Mouse (Mus musculus) cerebellum, adult 11-12 months (tissue): Measurements from ENCODE around the gene Mvb12a.

Source experiments
- DNase-seq: peaks from one replicate; pipeline ENCODE4 v3.0.0; 2022

Gene Mvb12a

DNA sequence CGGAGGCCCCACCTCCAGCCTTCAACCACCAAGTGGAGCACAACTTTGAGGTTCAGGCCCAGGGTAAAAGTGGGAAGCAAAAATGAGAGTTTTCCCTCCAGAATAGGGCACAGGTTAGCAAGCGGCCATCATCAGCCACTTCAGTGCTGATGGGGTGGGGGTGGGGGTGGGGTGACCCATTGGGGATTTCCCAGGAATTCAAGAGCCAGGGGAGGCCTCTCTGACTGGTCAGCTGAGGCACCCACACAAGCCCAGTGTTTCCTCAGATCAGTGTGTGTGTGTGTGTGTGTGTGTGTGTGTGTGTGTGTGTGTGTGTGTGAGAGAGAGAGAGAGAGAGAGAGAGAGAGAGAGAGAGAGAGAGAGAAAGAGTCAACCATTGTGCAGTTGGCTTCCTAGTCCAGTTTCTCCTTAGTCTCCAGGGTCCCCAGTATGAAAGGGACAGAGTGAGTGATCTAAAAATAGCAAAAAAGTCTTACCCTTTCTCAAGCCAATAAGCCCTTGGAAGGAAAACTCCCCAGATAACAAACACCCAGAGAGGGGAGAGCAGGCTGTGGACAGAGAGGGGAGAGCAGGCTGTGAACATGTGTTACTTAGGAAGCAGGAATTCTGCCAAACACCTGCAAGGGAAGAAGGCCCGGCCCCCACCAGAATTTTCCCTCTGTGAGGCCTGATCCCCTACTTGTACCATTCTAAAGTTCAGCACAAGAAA is 15.4 kb upstream of the Mvb12a start:
- DNase-seq, result no peak

DNA sequence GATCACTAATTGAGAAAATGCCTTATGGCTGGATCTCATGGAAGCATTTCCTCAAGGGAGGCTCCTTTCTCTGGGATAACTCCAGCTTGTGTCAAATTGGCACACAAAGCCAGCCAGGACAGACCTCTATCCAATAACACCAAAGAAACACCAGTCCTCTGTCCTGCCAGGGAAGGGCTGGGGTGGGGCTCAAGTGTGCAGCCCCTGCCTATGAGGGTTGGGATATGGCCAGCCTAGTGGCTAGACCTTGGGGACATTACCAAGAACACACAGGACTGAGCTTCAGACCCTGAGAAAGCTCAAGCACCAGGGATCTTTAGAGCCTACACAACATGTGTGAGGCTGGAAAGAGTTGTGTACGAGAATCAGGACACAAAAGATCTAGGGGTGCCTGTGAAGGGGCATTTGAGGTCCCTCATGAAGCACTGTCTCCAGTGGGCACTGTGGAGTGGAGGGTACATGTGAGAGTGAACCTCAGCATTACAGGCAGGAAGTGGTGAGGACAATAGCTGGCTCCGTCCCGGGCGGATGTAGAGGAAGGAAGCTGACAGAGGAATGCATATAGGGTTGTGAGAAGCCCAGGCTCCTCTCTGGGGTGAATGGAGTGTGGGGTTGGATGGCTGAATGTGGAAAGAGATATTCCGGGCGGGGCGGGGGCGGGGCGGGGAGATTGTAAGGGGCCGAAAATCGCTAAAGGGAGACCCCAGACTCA is 14.2 kb upstream of the Mvb12a start:
- DNase-seq, result no peak

DNA sequence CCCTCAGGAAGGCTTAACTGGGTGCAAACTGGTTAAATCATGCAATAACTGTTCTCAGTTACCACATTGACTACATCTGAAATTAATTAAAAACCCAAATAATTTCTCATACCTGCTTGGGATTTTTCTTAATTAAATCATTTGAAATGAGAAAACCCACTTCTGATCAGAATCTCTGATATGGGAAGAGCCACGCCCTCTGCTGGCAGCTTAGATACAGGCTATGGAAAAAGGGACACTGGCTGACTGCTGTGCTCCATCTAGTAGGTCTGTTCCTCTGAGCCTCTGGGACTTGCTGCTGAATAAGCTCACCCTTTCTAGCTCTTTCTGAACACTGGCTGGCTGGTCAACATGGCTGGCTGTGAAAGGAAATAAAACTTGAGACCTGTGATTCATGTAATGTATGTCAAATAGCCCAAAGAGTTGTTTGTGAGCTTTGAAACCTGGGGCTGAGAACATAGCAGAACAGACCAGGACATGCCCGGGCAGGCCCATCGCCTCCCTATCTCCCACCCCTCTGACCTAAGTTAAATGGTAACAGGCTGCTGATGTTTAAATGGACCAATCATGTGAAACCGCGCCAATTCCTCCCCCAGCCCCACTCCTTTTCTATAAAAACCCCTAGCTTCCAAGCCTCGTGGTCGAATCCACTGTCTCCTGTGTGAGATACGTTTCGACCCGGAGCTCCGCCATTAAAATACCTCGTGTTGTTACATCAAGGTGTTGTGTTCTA is 11.8 kb upstream of the Mvb12a start:
- DNase-seq, result peak; percentile 70

DNA sequence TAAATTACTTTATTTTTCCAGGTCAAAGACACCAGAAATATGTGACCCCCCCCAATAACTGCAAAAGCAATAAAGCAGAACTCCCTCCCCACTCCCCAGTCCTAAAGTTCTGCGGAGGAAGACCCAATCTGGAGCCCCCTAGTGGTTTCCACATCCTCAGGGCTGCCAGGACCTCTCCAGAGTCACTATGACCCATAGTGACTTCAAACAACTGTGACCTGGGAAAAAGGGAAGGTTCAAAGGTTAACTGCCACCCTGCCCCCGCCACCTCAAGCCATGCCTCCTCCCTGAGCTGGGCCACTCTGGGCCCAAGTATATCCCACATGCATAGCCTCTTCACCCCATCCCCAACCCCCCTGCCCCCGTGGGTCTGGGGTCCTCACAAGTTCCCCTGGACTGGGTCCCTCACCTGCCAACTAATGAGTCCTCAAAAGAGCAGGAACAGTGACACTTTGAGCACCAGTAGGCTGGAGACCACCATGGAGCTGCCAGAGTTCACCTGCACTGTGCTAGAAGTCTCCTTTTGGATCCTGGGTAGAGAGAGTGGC is 8.4 kb upstream of the Mvb12a start:
- no peak for DNase-seq

DNA sequence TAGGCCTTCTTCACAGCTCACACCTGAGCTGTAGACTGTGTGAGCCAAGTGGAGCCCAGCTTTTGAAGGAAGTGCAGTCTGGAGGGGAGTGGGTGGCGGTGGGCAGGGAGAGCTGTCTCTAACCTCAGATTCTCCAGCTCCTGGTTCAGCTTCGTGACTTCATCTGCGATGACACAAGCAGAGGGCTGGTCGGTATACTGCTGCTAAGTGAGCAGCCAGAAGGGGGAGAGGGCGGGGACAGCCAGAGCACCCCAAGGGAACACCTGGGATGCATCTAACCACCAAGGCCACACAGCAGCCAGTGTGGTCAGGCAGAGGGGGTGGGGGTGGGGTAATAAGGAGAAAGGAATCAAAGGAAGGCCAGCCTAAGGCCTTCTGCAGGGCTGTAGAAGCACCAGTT is 7.1 kb upstream of the Mvb12a start:
- DNase-seq, result no peak

DNA sequence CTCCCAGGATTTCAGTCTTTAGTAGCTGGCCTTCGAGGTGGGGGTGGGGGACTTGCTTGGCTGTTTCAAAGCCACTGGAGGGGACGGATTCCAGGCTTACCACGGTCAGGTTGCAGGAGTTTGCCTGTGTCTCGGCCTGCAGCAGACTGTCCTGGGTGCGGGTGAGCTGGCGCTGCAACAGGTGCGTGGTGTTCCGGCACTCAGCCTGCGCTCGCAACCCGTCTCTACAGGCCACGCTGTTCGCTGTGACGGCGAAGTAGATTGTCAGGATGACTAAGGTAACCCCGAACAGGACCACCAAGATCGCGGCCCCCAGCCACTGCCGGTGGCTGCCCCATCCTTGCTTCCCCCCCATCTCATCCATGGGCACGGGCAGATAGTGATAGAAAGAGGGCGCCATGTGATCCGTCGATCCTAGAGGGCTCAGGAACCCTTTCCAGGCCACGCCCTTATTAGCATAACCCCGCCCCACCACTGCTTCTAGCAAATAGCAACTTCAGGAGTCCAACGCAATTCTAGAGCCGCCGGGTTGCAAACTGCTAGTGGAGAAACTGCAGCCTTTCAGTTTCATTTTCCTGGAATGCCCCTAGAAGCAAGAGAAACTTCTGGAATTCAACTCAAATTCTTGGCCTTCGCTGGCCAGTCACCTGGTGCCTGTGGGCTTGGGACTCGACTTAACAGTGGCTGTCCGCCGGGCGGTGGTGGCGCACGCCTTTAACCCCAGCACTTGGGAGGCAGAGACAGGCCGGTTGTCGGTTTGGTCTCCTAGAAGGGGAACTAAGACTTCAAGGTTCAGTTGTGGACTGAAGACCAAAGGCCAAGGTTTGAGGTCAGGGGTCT is 5.5 kb upstream of the Mvb12a start, which contains the start of gene Bst2:
TSS of gene Bst2 (minus strand) at position 429 of the 840 bp plus-strand sequence.
- DNase-seq, result no peak

DNA sequence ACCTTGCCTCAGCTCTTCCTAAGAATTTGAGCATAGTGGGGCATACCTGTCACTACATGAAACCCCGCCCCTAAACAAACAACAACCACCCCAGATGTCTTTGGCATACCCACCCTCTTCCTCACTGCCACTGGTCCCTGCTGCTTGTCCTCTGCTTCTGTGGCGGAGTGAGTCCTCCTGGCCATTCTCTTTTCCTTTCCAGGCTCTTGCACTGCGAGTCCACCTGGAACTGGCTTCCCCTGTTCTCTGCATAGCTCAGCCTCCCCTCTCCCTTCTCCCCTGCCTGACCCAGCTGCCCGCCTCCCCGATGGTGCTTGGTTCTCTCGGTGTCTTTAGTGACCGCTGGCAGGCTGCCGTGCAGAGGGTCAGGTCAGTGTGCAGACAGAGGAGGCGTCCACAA is 1.0 kb downstream of the Mvb12a start:
- DNase-seq, result peak; percentile 54

DNA sequence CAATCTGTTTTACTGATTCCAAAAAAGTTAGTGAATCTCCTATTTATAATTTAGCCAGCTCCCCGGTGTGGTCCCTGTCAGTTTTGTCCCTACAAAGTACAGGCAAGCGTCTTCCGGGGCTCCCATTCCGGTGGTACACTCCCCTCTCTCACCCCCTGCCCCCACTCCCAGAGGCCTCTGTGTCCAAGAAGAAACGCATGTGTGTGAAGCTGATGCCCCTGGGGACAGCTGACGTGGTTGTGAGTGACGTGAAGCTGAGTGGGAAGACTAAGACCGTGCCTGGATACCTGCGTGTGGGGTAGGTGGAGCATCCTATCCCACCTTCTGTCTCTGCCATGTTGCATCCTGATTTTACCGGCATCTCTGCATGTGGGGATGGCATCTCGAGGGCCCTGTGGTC is 2.3 kb downstream of the Mvb12a start:
- DNase-seq, result no peak

DNA sequence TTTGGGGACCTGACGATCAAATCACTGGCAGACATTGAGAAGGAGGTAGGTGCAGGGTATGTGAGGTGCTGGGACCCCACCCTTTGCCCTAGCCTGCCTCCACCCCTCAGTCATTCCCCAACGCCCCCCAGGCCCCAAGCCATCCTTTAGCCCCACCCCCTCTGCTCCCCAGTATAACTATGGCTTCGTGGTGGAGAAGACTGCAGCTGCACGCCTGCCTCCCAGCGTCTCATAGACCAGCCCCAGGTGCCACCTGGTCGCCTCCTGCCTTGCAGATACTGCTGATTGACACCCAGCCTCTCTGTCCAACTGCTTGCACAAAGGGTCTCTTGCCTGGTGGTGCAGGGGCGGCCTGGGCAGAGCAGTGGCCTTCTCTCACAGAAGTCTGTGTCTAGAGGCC is 4.9 kb downstream of the Mvb12a start:
- no peak for DNase-seq

DNA sequence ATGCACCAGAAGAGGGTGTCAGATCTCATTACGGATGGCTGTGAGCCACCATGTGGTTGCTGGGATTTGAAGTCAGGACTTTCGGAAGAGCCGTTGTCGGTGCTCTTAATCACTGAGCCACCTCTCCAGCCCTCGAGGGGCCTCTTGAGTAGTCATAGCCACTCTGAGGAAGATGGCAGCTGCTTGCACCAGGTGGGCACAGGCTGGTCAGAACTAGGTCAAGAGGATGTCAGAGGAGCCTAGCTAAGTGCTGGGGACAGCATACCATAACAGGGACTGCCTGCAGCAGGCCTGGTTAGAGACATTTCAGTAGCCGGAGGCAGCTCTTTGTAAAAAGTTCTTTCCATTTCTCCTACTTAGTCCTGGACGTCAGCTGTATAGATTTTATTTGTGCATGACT is 8.0 kb downstream of the Mvb12a start:
- DNase-seq, result no peak

DNA sequence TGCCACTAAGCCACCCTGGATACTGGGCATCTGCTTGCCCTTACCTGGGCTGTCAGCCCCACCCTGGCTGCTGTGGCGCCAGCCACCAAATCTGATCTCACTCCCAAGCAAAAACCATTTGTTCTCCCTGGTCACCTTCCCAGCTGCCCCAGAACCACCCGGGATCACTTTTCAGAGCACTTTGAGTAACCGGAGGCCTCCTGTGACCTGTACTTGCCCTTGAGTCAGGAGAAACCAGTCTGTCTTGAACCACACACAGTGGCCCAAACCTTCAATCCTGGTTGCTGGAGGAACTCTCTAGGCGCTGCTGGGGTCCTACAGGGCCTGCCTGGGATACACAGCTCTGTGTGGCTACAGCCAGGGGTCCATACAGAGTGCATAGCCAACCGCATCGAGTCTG is 10.0 kb downstream of the Mvb12a start:
- no peak for DNase-seq

DNA sequence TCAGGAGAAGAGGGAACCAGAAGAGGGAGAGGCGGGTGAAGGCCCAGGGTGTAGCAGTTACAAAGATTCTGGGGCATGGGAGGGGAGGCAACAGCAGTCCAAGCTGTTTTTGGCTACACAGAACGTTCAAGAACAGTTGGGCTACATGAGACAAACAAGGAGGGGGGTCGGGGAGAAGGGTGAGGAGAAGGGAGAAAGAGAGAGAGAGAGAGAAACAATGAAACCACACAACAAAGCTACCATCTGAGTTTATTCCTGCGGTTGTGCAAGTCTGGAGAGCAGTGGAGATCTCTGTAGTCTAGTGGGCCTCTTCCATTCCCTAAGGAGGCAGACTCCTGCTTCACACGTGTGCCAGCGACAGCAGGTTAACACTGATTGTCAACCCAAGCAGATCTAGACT is 11.3 kb downstream of the Mvb12a start:
- DNase-seq, result no peak

DNA sequence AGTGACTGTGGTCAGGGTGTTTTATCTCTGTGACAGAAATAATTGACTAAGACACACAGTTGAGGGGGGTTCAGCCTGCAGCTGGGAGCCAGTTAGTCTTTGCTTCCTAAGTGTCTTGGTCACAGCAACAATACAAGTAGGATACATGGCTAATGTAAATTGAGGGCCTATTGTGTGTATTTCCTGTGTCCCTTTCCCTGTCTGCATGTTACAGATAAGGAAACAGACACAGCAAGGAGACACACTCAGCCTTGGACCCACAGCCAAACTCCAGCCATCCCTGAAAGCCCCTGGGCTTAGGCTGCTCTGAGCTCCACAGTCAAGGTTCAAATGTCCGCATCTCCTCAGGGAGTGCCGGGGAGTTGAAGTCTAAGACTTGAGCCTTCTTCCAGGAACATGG is 11.9 kb downstream of the Mvb12a start:
- no peak for DNase-seq

DNA sequence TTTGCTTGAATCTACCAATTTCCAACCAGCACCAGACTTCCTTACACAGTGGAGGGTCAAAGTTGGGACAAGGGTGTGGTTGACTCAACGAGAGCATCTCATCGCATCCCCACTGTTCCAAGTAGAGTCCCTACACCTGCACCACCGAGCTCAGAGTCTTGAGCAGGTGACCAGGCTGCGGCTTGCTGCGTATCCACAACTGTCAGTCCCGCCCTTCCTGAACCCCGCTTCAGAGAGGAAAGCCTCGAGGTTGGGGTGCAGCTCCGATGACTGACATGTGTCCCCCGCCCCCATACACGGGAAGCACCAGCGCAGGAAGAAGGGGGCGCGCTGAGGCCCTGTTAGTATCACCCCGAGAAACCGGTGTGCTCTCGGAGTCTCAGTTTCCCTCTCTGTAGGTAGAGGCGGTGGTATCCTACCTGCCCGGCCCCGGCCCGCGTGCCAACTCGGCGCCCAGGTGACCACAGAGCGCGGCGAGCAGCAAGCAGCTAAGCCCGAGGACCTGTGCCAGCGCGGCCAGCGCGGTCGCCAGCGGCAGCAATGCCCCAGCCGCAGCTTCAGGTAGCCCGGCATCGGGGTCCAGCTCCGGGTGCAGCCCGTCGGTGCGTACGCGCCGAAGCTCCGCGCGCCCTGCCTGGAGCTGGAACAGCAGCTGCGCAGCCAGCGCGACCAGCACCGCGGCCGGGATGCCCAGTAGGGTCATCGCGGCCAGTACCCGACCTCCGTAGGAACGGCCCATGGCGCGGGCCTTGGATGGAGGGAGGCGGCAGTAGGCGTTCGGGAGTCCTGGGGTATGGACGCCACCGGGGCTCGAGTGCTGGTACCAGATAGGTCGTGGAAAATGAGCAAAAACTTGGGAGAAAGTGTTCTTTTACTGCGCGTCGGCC is 15.6 kb downstream of the Mvb12a start, which contains the start of gene Tmem221:
TSS of gene Tmem221 (minus strand) at position 801 of the 887 bp plus-strand sequence.
- DNase-seq, result no peak

DNA sequence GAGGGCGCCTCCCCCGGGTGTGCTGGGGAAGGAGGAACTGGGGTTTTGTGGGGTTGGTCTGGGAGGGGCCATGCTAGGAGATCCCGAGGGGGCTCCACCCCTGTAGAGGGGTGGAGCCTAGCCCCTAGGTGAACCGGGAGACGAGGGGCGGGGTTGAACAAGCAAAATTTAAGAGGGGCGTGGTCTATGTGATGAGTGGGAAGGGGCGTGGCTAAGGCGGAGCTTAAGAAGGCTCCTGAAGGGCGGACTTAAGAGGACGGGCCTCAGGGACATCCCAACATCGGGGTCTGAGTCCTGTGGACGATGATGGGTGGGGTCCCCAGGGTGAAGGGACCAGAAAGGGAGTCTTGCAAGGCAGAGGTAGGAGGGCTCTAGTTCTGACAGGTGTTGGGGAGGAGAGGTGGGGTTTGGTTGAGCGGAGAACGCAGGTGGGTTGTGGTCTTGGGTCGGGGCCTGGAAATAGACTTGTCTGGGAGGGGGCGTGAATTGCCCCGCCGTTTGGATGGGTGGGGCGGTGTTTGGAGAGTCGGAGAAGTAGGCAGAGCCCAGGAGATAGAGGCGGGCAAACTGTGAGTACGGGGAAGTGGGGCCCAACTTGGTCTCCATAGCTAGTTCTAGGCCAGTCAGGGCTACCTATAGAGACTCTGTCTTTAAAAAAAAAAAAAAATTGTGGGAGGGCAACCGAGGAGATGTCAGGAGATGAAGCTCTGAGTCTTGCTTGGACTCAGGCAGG is 16.4 kb downstream of the Mvb12a start:
- DNase-seq, result no peak

DNA sequence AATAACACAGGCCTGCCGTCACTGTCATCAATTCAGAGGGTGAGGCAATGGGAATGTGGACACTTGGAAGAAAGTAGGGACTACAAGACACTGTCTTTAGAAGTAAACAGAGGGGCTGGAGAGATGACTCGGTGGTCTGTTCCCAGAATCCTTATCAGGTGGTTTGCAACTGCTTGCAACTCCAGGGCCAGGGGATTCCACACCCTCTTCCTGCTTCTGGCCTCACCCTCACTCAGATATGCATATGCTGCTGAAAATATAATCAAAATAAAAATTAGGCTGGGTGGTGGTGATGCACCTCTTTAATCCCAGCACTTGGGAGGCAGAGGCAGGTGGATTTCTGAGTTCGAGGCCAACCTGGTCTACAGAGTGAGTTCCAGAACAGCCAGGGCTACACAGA is 17.3 kb downstream of the Mvb12a start:
- DNase-seq, result no peak

DNA sequence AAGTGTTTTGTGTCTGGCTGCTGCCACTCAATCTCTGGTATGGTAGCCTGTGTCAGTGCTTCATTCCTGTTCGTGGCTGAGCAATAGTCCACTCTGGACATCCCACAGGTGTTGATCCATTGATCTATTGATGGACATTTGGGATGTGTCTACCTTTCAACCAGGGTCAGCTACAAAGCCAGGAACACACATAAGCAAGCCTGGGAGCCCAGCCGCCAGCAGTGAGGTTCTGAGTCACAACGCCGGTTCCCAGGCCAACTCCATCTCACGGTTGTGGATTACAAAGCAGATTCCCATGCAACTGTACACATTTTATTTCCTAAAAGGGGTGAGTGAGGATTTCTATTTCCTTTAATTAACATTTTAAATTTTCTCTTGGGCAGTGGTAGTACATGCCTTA is 18.0 kb downstream of the Mvb12a start:
- DNase-seq, result no peak

DNA sequence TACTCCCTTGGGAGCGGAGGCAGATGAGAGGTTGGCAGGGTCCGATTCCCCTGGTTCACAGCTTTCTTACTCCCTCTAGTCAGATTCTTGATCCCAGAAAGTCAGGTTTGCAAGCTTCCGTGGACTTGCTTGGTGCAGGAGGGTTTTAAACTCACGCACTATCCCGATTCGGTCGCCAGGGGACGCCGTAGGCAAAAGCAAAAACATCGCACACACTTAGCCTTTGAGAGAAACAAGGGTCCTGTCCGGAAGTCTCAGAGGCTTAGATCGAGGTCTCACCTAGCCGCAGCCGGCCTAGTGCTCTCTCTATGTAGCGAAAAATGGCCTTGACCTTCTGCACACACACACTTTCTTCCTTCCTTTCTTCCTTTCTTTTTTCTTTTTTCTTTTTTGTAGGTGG is 18.7 kb downstream of the Mvb12a start:
- DNase-seq, result no peak

DNA sequence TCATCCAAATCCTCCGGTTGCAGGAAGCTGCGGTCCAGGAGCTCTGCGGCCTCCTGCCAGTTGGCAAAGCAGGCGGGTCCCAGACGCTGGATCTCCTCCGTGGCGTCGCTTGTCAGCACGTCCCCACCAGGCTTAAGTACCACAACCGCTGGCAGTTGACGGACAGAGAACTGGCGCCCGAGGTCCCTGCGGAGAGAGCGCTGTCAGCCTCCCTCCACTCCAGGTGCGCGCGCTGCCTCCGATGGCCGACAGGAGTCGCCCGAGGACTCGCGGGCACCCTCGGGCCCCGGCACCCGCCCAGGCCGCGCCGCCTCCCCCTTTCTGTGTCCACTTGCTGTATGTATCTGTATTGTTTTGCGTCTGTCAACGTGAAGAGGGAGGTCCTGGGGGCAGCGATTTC is 20.0 kb downstream of the Mvb12a start:
- peak; percentile 76 for DNase-seq

DNA sequence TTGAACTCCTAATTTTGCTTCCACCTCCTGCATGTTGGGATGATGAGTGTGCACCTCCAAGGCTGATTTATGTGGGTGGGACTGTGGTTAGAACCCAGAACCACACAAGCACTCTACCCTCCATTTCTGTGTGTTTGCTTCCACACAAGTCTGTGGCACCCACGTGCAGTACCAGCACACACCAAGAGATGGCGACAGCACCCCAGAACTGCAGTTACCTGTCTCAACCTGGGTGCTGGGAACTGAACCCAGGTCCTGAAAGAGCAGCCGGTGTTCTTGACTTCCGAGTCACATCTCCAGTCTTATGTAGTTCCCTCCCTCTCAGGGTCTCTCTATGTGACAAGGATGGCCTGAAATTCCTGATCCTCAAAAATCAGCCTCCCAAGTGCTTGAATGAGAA is 21.3 kb downstream of the Mvb12a start:
- DNase-seq, result no peak

DNA sequence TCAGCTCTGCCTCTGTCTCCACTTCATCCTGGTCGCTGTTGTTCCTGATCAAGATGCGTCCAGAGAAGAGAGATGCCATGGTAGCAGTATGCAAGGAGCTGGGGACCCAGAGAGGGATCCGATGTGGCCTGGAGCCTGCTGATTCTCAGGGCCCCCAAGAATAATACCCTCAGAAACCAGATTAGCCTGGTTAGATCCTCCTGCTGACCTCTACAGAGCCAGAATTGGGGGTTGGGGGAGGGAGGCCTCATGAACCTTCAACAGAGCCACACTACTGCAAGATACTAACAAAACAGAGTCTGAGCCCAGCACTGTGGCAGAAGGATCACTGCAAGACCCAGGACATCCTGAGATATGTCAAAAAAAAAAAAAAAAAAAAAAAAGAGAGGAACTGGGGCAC is 23.8 kb downstream of the Mvb12a start, which contains the start of gene Nxnl1:
TSS of gene Nxnl1 (minus strand) at position 101 of the 400 bp plus-strand sequence.
- no peak for DNase-seq
